Mouse (Mus musculus) stomach, embryonic 16.5 days (tissue): ENCODE measurements at regions not wholly inside any gene's neighbourhood (a gene's known extent, or its start where the extent isn't known, plus 50 kb on each side); places are given as distances from the start of the nearest gene placed in this dataset.

Source experiments
- ATAC-seq: fragments of 200-750 bp; cut with Nextera tagmentation; 2 replicates; pipeline ENCODE4 v1.8.0; 2017; ENCODE audit warnings: moderate number of reproducible peaks, moderate TSS enrichment; ENCODE audit not compliant: insufficient read depth, low FRiP score
- H3K27ac ChIP-seq: fragments of 300-500 bp; sonication (generic); 2 replicates; pipeline ENCODE4 v1.5.1; 2014; ENCODE audit warnings: low read length
- H3K27me3 ChIP-seq: fragments of 300-500 bp; sonication (generic); 2 replicates; pipeline ENCODE4 v1.6.1; 2014; ENCODE audit warnings: low read length, control low read depth, mixed read lengths; ENCODE audit not compliant: control insufficient read depth, insufficient read depth
- H3K36me3 ChIP-seq: fragments of 300-500 bp; sonication (generic); 2 replicates; pipeline ENCODE4 v1.6.1; 2014; ENCODE audit warnings: low read length; ENCODE audit not compliant: control insufficient read depth, insufficient read depth
- H3K4me1 ChIP-seq: fragments of 300-500 bp; sonication (generic); 2 replicates; pipeline ENCODE4 v1.6.1; 2014; ENCODE audit warnings: low read length, control low read depth, mixed read lengths; ENCODE audit not compliant: control insufficient read depth, insufficient read depth
- H3K4me2 ChIP-seq: fragments of 300-500 bp; sonication (generic); 2 replicates; pipeline ENCODE4 v1.6.1; 2014; ENCODE audit warnings: low read depth, low read length, mixed read lengths
- H3K4me3 ChIP-seq: fragments of 300-500 bp; sonication (generic); replicated peaks from 2 replicates; pipeline ENCODE4 v1.5.1; 2014; ENCODE audit warnings: mild to moderate bottlenecking, low read length
- H3K9ac ChIP-seq: fragments of 300-500 bp; sonication (generic); 2 replicates; pipeline ENCODE4 v1.6.1; 2014; ENCODE audit warnings: low read length
- H3K9me3 ChIP-seq: fragments of 300-500 bp; sonication (generic); replicated peaks from 2 replicates; pipeline ENCODE4 v1.6.1; 2016; ENCODE audit warnings: low read length, control low read depth; ENCODE audit not compliant: control insufficient read depth
- WGBS: fragments of 180-500 bp; shearing (Covaris S2); extraction: QIAGEN DNeasy Blood & Tissue Kit; methylation state at CpG from one replicate; pipeline ENCODE4 v1.1.7; 2014; 5-methylcytosine and 5-hydroxymethylcytosine counted together

GRCm38 (mm10) chr13:57273593-57273992 is 377.8 kb upstream of the Trpc7 start:
- no peaks in the 10 kb centered on the region for H3K27me3 ChIP-seq
- no peaks in the 10 kb centered on the region for H3K4me1 ChIP-seq
- H3K27ac ChIP-seq: no peak overlapping the region
- no peaks in the 10 kb centered on the region for H3K9me3 ChIP-seq
- H3K4me2 ChIP-seq: no peak overlapping the region
- ATAC-seq: no peak
- H3K9ac ChIP-seq: no peak overlapping the region
- 42% methylated on average over 3 of the region's 3 CpGs for WGBS
- H3K36me3 ChIP-seq: no peaks in the 10 kb centered on the region
- no peak overlapping the region for H3K4me3 ChIP-seq

DNA sequence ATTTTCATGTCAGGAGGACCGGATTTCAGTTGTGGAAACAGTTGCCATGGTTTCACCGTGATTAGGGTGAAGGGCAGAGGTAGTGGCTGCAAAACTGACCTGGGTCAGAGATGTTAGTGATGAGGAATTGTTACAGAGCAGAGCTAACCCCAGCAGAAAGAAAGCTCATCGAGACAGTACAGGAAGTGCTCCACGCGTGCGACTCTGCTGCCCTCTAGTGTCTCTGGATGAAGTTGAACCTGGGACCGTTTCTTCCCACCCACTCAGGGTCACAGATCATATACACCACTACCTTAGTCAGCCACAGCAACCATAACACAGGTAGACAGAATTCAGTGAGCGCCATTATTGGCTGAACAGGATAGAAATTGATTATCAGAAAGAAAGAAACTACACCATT is 373.8 kb upstream of the Trpc7 start:
- Histone ChIP-seq H3K36me3 (no peaks in the 10 kb centered on the region), H3K9me3 (no peaks in the 10 kb centered on the region), H3K9ac (no peak overlapping the region), H3K27me3 (no peaks in the 10 kb centered on the region), H3K27ac (no peak overlapping the region), H3K4me1 (no peaks in the 10 kb centered on the region), H3K4me2 (no peak overlapping the region), H3K4me3 (no peak overlapping the region)
- WGBS: 9% methylated on average over 8 of the region's 8 CpGs
- no peak; the same call in 1 of the 2 replicates for ATAC-seq

- no peak overlapping the region for H3K27ac ChIP-seq
- no peaks in the 10 kb centered on the region for H3K4me1 ChIP-seq
- no peaks in the 10 kb centered on the region for H3K36me3 ChIP-seq
- no peak overlapping the region for H3K4me3 ChIP-seq
- ATAC-seq: no peak
- no peak overlapping the region for H3K9ac ChIP-seq
- H3K4me2 ChIP-seq: no peak overlapping the region
- H3K27me3 ChIP-seq: no peaks in the 10 kb centered on the region
- 5% methylated on average over 6 of the region's 6 CpGs for WGBS
- no peaks in the 10 kb centered on the region for H3K9me3 ChIP-seq
Observed at GRCm38 (mm10) chr13:57259920-57260319, 364.1 kb upstream of the Trpc7 start.

- H3K4me1 ChIP-seq: no peaks in the 10 kb centered on the region
- ATAC-seq: no peak
- no peak overlapping the region for H3K4me3 ChIP-seq
- H3K9me3 ChIP-seq: no peaks in the 10 kb centered on the region
- no peaks in the 10 kb centered on the region for H3K36me3 ChIP-seq
- H3K4me2 ChIP-seq: no peak overlapping the region
- H3K27ac ChIP-seq: no peak overlapping the region
- no peaks in the 10 kb centered on the region for H3K27me3 ChIP-seq
- WGBS: 51% methylated on average over 8 of the region's 8 CpGs
- H3K9ac ChIP-seq: no peak overlapping the region
Observed at GRCm38 (mm10) chr13:57259474-57259873, 363.7 kb upstream of the Trpc7 start.

DNA sequence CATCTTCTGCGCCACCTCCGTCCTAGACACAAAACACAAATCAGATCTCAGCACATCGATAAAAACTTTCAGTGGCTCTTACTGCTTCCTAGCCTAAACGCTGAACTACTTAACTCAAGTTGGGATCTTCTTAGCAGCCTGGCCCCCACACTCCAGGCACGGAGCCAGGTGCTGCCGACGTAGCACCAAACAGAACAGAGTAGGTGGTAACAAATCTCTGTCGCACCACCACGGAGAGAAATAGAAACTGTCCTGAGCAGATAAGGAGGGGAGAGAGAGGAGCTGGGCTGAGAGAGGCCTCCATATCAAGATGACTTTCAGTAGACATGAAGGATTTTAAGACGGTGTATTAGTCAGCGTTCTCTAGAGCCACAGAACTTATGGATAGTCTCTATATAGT is 360.1 kb upstream of the Trpc7 start:
- Histone ChIP-seq H3K27me3 (no peaks in the 10 kb centered on the region), H3K27ac (no peak overlapping the region), H3K4me3 (no peak overlapping the region), H3K36me3 (no peaks in the 10 kb centered on the region), H3K9me3 (no peaks in the 10 kb centered on the region), H3K4me2 (no peak overlapping the region), H3K4me1 (no peaks in the 10 kb centered on the region), H3K9ac (no peak overlapping the region)
- 74% methylated on average over 11 of the region's 11 CpGs for WGBS
- ATAC-seq: no peak

DNA sequence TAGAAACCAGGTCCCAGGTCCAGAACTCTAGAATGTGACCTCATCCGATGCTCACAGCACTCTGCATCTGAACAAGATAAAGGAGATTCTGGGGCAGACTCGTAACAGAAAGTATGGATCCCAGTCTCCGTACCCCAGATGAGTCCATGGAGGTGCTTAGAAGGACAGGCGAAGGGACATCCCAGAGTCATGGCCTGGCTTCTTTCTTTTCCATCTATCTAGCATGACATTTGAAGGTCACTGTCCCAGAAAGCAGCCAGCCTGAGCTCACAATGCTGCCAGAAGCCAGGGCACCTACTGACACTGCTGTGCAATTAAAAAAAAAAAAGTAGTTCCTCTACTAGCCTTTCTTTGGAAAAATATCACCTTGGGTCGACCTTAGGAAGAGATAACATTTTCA is 354.1 kb upstream of the Trpc7 start:
- Histone ChIP-seq H3K4me3 (no peak overlapping the region), H3K27ac (no peak overlapping the region), H3K36me3 (no peaks in the 10 kb centered on the region), H3K9me3 (no peaks in the 10 kb centered on the region), H3K4me2 (no peak overlapping the region), H3K9ac (no peak overlapping the region), H3K4me1 (no peaks in the 10 kb centered on the region), H3K27me3 (no peaks in the 10 kb centered on the region)
- 82% methylated on average over 5 of the region's 5 CpGs for WGBS
- no peak for ATAC-seq

DNA sequence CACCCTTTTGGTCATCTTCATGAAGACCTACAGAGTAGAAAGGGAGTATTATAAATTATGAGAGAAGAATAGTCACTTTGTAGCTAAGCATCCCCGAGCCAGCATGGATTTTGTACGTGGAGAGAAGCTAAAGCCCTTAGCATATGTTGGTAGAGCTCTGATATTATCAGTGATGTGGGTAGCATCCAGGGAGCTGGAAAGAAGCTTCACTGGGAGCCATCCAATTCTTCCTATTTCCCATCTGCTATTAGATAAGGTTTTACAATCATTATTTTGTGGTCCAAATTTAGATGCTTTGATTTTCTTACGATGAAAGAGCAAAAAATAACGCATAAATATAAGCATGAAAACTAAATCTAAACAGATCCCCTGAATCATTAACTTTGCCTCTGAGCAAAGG is 353.6 kb upstream of the Trpc7 start:
- no peaks in the 10 kb centered on the region for H3K27me3 ChIP-seq
- H3K27ac ChIP-seq: no peak overlapping the region
- ATAC-seq: no peak
- no peak overlapping the region for H3K4me2 ChIP-seq
- H3K4me1 ChIP-seq: no peaks in the 10 kb centered on the region
- H3K36me3 ChIP-seq: no peaks in the 10 kb centered on the region
- H3K9me3 ChIP-seq: no peaks in the 10 kb centered on the region
- H3K4me3 ChIP-seq: no peak overlapping the region
- H3K9ac ChIP-seq: no peak overlapping the region
- WGBS: 84% methylated on average over 4 of the region's 4 CpGs

- Histone ChIP-seq H3K4me2 (no peak overlapping the region), H3K27ac (no peak overlapping the region), H3K9ac (no peak overlapping the region), H3K4me1 (no peaks in the 10 kb centered on the region), H3K9me3 (no peaks in the 10 kb centered on the region), H3K27me3 (no peaks in the 10 kb centered on the region), H3K4me3 (no peak overlapping the region), H3K36me3 (no peaks in the 10 kb centered on the region)
- ATAC-seq: no peak
- WGBS: 48% methylated on average over 18 of the region's 18 CpGs
Observed at GRCm38 (mm10) chr13:57246238-57246963, 350.6 kb upstream of the Trpc7 start.

GRCm38 (mm10) chr13:57236917-57237316 is 341.1 kb upstream of the Trpc7 start:
- Histone ChIP-seq H3K27me3 (no peaks in the 10 kb centered on the region), H3K36me3 (no peaks in the 10 kb centered on the region), H3K9ac (no peak overlapping the region), H3K4me3 (no peak overlapping the region), H3K4me1 (peaks cover 13% of the 10 kb centered on the region), H3K27ac (peak overlapping the region; percentile 2; the same call in 1 of the 2 replicates), H3K4me2 (no peak overlapping the region), H3K9me3 (no peaks in the 10 kb centered on the region)
- no peak for ATAC-seq
- 29% methylated on average over 4 of the region's 4 CpGs for whole genome bisulfite sequencing
